Mouse (Mus musculus) cerebellum, postnatal 36 days (tissue): ENCODE data around the gene Bbx.

Experiments used
- DNase-seq, 2 experiments: peaks; one replicate each; pipeline ENCODE4 v3.0.0; 2021 to 2022; ENCODE audit warnings: mixed read lengths in 2 of 2

The Bbx gene

GRCm38 (mm10) chr16:50158546-50158945, 273.6 kb downstream of the Bbx start:
- no peak for DNase-seq

- no peak for DNase-seq
These were observed 282.6 kb downstream of the Bbx start for GRCm38 (mm10) chr16:50149606-50150005.

GRCm38 (mm10) chr16:50147900-50148299, 284.3 kb downstream of the Bbx start:
- peak; percentile 30 to 47 for DNase-seq
